Mouse (Mus musculus): ENCODE measurements around the gene Atp8a1.

DNA sequence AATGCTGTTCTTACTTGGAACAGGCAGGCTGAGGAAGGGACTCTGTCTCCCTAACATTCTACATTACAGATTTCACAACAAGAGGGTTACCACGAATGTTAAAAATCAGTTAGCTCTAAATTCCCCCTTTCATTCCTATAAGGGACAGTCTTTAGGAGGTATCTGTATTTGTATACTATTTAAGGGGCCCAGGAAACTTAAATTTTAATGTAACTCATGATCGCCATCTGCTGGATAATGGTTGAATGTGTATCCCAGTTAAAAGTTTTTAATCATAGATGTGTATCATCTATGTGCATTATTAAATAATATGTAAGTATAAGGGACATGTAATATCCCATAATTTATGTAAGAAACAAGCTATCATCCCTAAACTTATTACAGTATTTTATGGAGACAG lies 119.5 kb downstream of the Atp8a1 start:
- TF ChIP-seq MYOD1 (IDR thresholded peaks at IDR 0.05; ENCODE audit: control insufficient read depth, insufficient read length, low read depth) (no peak), CTCF (IDR thresholded peaks at IDR 0.05; ENCODE audit: control insufficient read depth, insufficient read depth, insufficient read length) (no peak), USF1 (IDR thresholded peaks at IDR 0.05; ENCODE audit: low read depth) (no peak), FOSL1 (IDR thresholded peaks at IDR 0.05; ENCODE audit: insufficient read depth, low read length, poor library complexity, severe bottlenecking) (no peak), MAX (IDR thresholded peaks at IDR 0.05) (no peak), CEBPB (IDR thresholded peaks at IDR 0.05; ENCODE audit: low read depth) (no peak), MYOG (IDR thresholded peaks at IDR 0.05; ENCODE audit: control insufficient read depth, extremely low read depth, insufficient read length) (no peak)

Measured in C2C12 (cell line).